Mouse (Mus musculus): ENCODE measurements around the gene Inf2.

Gene Inf2

DNA sequence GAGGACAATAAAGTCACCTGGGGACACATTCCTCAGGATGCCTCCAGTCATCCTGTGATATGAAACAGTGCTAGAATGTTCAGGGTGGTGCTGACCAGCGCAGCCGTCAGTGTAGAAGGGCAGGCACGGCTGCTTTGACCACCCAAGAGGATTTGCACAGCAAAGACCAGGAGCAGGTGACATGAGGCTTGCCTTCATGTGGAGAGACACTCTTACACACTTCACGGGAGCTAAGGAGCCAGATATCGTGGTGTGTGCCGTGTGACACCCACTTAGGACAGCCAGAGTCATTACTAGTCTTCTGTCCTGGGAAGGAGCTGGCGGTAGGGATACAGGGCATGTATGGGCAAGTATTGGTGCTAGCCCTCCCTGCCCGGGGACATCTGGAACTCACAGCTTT is 18.4 kb upstream of the Inf2 start:
- no peak for DNase-seq (ENCODE audit: low spot score)

- no peak for DNase-seq (ENCODE audit: low spot score)
These were observed 17.5 kb upstream of the Inf2 start for GRCm38 (mm10) chr12:112571064-112571463.

- no peak for DNase-seq (ENCODE audit: low spot score)
These were observed 13.2 kb upstream of the Inf2 start for GRCm38 (mm10) chr12:112575274-112575986.

DNA sequence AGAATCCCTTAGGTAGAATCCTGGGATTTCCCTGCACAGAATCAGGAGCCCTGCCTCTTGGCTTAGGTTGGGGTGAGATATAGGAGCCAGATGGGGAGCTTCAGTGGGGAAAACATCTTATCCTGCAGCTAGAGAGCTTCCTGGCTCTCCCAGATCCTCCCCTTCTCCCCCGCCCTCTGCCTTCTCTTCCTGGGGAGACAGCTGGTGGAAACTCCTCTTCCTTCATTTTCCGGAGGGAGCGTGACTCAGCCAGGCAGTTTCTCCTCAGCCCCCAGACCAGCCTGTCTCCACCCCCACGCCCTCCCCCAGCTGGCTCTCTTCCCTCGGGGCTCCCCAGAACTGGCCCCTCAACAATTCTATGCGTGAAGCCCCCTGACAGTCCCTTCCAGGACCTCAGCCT is 12.2 kb upstream of the Inf2 start:
- no peak for DNase-seq (ENCODE audit: low spot score)

DNA sequence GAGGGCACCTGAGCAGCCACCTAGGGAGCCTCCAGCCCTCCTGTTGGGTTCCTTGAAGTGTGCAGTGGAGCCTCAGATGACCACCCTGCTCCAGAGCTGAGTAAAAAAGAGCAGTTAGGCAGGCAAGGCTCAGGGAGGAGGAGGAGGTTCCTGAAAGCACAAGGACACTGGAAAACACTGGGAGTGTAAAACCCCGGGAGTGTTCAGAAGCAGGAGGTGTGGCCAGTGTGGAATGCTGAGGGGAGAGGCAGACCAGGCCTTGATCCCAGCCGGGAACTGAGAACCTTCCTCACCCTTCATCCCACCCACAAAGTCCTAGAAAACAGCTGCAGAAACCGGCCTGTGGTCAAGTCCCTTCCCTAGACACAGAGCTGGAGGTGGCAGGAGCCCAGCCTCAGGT is 11.8 kb upstream of the Inf2 start:
- no peak for DNase-seq (ENCODE audit: low spot score)

- no peak for DNase-seq (ENCODE audit: low spot score)
These were observed 10.1 kb upstream of the Inf2 start for GRCm38 (mm10) chr12:112578296-112579090.

GRCm38 (mm10) chr12:112579430-112579829 is 9.2 kb upstream of the Inf2 start:
- no peak for DNase-seq (ENCODE audit: low spot score)

- no peak for DNase-seq (ENCODE audit: low spot score)
These were observed 8.7 kb upstream of the Inf2 start for GRCm38 (mm10) chr12:112579926-112580325.

GRCm38 (mm10) chr12:112581113-112581512 is 7.5 kb upstream of the Inf2 start:
- no peak for DNase-seq (ENCODE audit: low spot score)

- DNase-seq (ENCODE audit: low spot score), result no peak
These were observed 3.6 kb upstream of the Inf2 start for GRCm38 (mm10) chr12:112584954-112585353.

DNA sequence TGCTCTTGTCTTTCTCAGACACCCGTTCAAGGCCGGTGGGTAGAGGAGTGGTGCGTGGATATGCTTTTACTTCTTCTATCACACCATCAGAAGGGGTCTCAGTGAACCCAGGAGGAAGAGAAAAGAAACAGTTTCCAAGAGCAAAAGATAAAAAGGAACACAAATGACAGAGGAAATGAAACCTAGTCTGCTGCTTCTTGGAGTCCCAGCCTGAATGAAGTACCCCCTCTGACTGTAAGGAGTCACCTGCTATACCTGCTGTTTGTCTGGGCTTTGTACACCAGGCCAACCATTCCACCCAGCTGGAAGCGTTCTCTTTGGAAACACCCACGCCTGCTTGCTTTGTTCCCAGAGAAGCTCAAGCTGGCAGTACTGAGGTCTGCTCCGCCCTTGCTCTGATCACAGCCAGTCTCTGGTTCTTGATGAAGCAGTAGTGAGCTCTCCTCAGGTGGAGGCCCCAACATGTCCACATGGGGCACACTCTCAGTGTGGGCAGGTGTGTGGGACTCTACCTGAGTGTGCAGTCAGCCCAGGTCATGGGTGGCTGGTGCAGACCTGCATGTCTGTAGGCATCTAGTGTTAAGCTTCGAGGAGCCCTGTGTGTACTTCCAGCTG is 2.6 kb upstream of the Inf2 start:
- DNase-seq (ENCODE audit: low spot score), result no peak

DNA sequence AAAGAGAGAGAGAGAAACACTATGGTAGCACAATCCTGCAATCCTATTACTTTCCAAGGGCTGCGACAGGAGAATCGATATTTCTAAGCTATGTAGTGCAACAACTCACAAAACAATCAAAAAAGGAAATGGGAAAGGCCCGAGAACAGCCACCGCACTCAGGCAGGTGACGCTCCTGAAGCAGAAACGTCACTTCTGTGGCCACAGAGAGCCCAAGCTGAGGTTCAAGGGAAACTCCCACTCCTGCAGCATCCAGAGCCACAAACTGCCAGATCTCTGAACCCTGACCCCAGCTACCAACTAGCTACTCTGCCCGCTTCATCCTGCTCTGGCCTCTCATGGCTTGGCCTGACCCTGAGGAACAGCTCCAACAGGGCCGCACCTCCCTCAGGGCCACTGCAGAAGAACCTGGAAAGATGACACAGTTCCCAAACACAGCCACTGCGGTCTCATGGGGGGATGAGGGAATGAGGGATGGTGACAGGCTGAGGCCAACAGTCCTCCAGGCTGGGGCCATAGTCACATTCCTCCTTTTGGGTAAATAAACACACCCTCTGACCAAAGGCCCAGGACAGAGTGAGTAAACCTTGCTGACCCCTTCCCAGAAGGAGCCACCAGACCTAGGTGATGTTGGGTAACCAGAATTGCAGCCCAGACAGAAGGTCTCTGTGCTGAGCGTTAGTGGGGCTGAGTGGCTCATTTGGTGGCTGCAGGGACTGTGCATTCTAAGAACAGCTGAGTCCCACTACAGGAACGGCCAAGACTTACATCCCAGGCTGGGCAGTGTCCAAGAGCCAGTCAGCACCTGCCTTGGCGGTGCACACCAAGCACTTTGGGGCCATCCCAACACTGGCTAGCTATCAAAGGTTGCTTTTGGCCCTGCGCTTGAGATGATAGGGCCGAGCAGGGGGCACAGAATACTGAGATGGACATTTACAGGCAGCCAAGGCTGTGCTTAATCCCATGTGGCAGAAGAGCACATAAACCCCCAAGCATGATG is 1.2 kb upstream of the Inf2 start:
- no peak for DNase-seq (ENCODE audit: low spot score)

DNA sequence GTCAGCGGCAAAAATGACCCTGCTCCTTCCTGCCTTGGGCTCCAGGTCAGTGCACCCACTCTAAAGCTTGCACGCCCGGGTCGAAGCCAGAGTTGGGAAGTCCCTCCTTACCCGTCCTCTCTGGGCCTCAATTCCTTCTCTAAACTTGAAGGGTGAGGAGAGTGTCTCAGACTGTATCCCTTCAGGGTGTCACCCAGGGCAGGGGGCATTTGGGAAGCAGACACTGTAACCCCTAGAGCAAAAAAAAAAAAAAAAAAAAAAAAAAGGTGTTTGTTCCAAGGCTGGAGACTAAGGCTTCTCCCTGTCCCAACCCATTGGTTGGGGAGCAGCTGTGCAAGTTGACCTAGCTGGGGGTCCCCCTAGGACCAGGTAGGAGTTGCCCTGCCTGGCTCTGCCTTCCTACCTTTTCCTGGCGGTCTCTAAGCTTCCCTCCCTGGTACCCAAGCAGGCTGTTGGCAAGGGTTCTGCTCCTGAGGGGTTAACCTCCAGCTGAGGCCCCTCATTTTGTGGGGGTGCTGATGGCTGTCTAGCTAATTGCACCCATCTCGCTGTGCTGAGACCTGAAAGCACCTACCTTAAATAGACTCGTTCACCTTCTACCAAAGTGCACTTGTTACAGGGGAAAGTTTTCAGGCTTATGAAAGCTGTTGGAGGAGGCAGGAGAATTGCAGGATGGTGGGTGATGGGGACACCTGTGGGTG is 1.1 kb downstream of the Inf2 start:
- DNase-seq (ENCODE audit: low spot score), result no peak

DNA sequence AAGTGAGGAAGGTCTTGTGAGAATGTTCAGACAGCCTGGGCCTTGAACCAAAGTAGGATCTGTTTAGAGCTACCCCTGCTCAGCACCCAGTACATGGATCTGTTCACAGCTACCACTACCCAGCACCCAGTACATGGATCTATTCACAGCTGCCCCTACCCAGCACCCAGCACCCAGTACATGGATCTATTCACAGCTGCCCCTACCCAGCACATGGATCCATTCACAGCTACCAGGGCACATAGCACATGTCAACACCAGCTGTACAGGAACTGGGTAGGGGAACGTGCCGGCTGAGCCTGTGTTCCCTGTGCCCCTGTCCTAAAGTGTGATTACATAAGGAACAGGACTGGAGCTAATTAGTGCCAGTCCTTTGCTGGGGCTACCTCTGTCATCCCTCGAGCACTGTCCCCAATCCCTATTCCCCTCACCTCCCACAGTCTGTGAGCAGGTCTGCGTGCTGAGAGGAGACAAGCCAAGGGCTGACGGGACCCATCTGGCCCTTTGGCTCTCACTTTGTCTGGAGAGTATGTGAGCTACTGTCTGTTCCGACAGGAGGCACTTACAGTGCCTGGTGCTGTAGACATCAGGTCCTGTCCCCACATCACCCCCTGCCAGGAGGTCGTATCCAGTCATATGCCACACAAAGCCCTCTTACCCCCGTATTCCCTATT is 2.1 kb downstream of the Inf2 start:
- no peak for DNase-seq (ENCODE audit: low spot score)

GRCm38 (mm10) chr12:112591240-112591639 is 2.7 kb downstream of the Inf2 start:
- DNase-seq (ENCODE audit: low spot score), result no peak

DNA sequence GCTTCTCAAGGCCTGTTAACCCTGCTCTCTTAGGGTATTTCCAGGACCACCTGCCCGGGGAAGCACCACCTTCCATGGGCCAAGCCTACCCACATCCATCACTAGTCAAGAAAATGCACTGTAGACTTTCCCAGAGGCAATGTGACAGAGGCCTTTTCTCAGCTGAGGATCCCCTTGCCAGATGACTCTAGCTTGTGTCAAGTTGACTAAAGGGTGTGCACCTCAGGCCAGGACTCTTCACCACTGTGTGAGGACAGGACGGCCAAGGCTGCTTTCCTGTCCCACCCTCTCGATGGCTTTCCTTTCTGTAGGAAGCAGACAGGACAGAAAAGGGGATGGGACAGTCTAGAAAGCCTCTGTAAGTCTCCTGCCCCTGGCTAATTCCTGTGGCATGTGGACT is 3.1 kb downstream of the Inf2 start:
- no peak for DNase-seq (ENCODE audit: low spot score)

DNA sequence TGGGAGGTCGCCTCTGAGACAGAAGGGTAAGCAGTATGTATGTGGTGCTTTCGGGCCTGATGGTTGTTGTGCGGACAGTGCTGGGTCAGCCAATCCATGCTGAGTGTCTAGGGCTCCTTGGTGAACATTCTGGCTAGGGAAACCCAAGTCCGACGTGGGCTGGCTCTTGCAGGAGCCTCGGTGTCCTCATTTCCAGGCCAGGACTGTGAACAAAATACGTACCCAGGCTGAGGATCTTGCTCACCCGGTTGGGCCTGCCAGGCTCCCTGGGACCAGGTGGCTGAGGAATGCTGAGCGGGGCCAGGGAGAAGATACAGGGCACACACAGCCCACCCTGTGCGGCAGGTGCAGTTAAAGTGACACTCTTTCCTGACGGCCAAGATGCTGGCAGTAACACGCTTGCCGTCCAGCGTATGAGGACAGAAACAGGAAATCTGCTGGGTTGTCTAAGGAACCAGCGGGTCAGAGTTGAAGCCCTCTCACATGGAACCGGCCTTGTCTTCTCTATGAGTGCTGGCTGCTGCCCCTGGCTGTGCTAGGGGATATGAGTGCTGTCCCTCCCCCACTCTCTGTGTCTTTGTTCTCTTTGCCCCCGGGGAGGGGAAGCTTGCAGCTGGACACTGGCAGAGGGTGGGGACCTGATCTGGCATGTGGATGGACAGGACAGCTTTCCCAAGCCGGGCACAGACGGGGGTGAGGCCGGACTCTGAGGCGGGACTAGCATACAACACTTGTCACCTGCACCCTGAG is 4.6 kb downstream of the Inf2 start:
- DNase-seq (ENCODE audit: low spot score), result no peak

DNA sequence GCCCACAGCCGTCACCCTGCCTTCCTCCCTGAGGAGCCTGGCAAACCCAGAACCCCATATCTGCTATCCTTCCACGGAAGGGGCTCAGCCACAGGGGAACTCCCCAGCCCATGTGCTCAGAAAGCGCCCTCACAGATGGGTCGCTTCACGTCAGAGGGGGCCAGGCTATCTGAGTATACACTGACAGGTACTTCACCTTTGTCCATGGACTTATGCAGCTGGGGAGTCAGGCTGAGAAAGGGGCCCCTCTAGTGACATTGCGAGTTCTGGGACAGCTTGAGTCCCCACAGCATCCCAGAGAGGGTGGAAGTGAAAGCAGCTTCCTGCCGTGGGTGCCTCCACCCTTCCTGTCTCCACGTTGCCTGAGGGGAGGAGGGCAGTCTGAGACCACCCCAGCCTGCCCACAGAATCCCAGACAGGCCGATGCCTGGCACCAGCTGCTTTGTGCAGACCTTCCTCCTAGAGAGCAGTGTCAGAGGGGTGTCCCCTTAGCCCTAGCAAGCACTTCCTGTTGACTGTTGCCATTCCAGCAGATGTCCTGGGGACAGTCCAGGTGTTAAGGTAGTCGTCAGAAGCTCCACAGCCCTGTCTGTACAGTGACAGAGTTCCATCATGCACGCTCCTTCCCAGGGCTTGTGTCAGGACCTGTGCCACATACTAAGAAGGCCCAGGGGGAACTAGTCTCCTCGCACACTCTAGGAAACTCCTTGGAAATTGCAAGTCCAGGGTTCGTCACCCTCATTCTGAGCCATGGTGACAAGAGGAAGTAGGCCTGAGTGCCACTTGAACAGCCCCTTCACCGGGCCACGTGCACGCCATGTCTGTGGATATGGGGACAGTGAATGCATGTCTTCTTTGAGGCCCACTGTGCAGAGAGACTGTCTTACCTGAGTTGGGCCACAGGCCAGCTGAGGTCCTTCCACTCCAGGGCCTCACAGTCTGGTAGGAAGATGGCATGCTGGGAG is 5.6 kb downstream of the Inf2 start:
- DNase-seq (ENCODE audit: low spot score), result no peak

- no peak for DNase-seq (ENCODE audit: low spot score)
These were observed 6.4 kb downstream of the Inf2 start for GRCm38 (mm10) chr12:112594989-112595388.
